Mouse (Mus musculus): ENCODE measurements around the gene Zbtb25.
A peak's percentile ranks its signal among the peaks of the same experiment; 100 is the strongest.

Zbtb25 gene

GRCm38 (mm10) chr12:76336111-76336965 lies 33.1 kb downstream of the Zbtb25 start:
- DNase-seq (ENCODE audit: low spot score), result no peak

GRCm38 (mm10) chr12:76335641-76336040 lies 33.8 kb downstream of the Zbtb25 start:
- no peak for DNase-seq (ENCODE audit: low spot score)

- DNase-seq (ENCODE audit: low spot score), result no peak
Measured at GRCm38 (mm10) chr12:76333688-76334087, 35.7 kb downstream of the Zbtb25 start.

- no peak for DNase-seq (ENCODE audit: low spot score)
Measured at GRCm38 (mm10) chr12:76328567-76329354, 40.6 kb downstream of the Zbtb25 start.

GRCm38 (mm10) chr12:76326437-76327220 lies 42.8 kb downstream of the Zbtb25 start:
- no peak for DNase-seq (ENCODE audit: low spot score)

GRCm38 (mm10) chr12:76324679-76325431 lies 44.5 kb downstream of the Zbtb25 start, which contains the start of gene Akap5:
TSS of gene Akap5 (plus strand) at chr12:76324891.
- no peak for DNase-seq (ENCODE audit: low spot score)

GRCm38 (mm10) chr12:76318282-76319212 lies 50.9 kb downstream of the Zbtb25 start:
- no peak for DNase-seq (ENCODE audit: low spot score)

GRCm38 (mm10) chr12:76311951-76312350 lies 57.5 kb downstream of the Zbtb25 start:
- DNase-seq (ENCODE audit: low spot score), result no peak

GRCm38 (mm10) chr12:76311227-76311626 lies 58.2 kb downstream of the Zbtb25 start:
- DNase-seq (ENCODE audit: low spot score), result peak; percentile 30

GRCm38 (mm10) chr12:76310633-76311032 lies 58.8 kb downstream of the Zbtb25 start:
- no peak for DNase-seq (ENCODE audit: low spot score)

GRCm38 (mm10) chr12:76310007-76310406 lies 59.4 kb downstream of the Zbtb25 start:
- DNase-seq (ENCODE audit: low spot score), result no peak

GRCm38 (mm10) chr12:76308436-76308835 lies 61.0 kb downstream of the Zbtb25 start:
- DNase-seq (ENCODE audit: low spot score), result no peak

- DNase-seq (ENCODE audit: low spot score), result no peak
Measured at GRCm38 (mm10) chr12:76307964-76308363, 61.4 kb downstream of the Zbtb25 start.

- no peak for DNase-seq (ENCODE audit: low spot score)
Measured at GRCm38 (mm10) chr12:76306852-76307561, 62.4 kb downstream of the Zbtb25 start.

- no peak for DNase-seq (ENCODE audit: low spot score)
Measured at GRCm38 (mm10) chr12:76305107-76305506, 64.3 kb downstream of the Zbtb25 start.

- DNase-seq (ENCODE audit: low spot score), result no peak
Measured at GRCm38 (mm10) chr12:76304199-76304598, 65.2 kb downstream of the Zbtb25 start.

GRCm38 (mm10) chr12:76303474-76303873 lies 65.9 kb downstream of the Zbtb25 start:
- DNase-seq (ENCODE audit: low spot score), result no peak

- no peak for DNase-seq (ENCODE audit: low spot score)
Measured at GRCm38 (mm10) chr12:76300367-76300766, 69.0 kb downstream of the Zbtb25 start.

- no peak for DNase-seq (ENCODE audit: low spot score)
Measured at GRCm38 (mm10) chr12:76299361-76299906, 70.0 kb downstream of the Zbtb25 start.

All from adipocyte (in vitro differentiated cells).